Mouse (Mus musculus) limb, embryonic 12.5 days (tissue): Measurements from ENCODE around the gene Defb41. TPM values are rescaled to one million over a fixed set of nuclear protein-coding genes. Genes with fewer than 3 reads are reported as not detected.

Source experiments
- polyA plus RNA-seq: library from polyadenylated mRNA; unstranded; fragments of >200 nt; fragmentation: Nextera tagmentation; extraction: Ambion mirVana; gene quantifications from 2 replicates; pipeline ENCODE4 v1.2.1, GENCODE M21; 2016

Gene Defb41
- polyA plus RNA-seq, 1 experiment from 2014 or later: not detected

Other genes with a start within 250 kb of the Defb41 start
- not detected in 2 replicates for gene Crisp4, start 119.2 kb downstream of the Defb41 start, polyA plus RNA-seq
- not detected in 2 replicates for gene Defb18, start 27.7 kb downstream of the Defb41 start, polyA plus RNA-seq